Mouse (Mus musculus) hindbrain, embryonic 11.5 days (tissue): Measurements from ENCODE around the gene Ttc21b. TPM values are rescaled to one million over a fixed set of nuclear protein-coding genes. Genes with fewer than 3 reads are reported as not detected.

Source experiments
- ATAC-seq: fragments of 200-750 bp; cut with Nextera tagmentation; 2 replicates; pipeline ENCODE4 v1.8.0; 2017; ENCODE audit warnings: mild to moderate bottlenecking, moderate TSS enrichment, moderate library complexity; ENCODE audit not compliant: low FRiP score
- DNase-seq: peaks from one replicate; pipeline ENCODE4 v3.0.0-alpha.2; 2015; ENCODE audit warnings: low spot score
- H3K27ac ChIP-seq: fragments of 300-500 bp; sonication (generic); 2 replicates; pipeline ENCODE4 v1.5.1; 2014; ENCODE audit warnings: mild to moderate bottlenecking, low read depth, low read length
- H3K27me3 ChIP-seq: fragments of 300-500 bp; sonication (generic); 2 replicates; pipeline ENCODE4 v1.6.1; 2014; ENCODE audit warnings: mild to moderate bottlenecking, low read length, moderate library complexity, mixed read lengths; ENCODE audit not compliant: control insufficient read depth, insufficient read depth
- H3K36me3 ChIP-seq: fragments of 300-500 bp; sonication (generic); 2 replicates; pipeline ENCODE4 v1.6.1; 2014; ENCODE audit warnings: mild to moderate bottlenecking, low read length, moderate library complexity, mixed read lengths; ENCODE audit not compliant: control insufficient read depth, insufficient read depth
- H3K4me1 ChIP-seq: fragments of 300-500 bp; sonication (generic); replicated peaks from 2 replicates; pipeline ENCODE4 v1.6.1; 2014; ENCODE audit warnings: low read length, mixed read lengths; ENCODE audit not compliant: control insufficient read depth, insufficient read depth
- H3K4me2 ChIP-seq: fragments of 300-500 bp; sonication (generic); replicated peaks from 2 replicates; pipeline ENCODE4 v1.6.1; 2014; ENCODE audit warnings: mild to moderate bottlenecking, low read depth, low read length
- H3K4me3 ChIP-seq: fragments of 300-500 bp; sonication (generic); 2 replicates; pipeline ENCODE4 v1.5.1; 2014; ENCODE audit warnings: low read depth, low read length
- H3K9ac ChIP-seq: fragments of 300-500 bp; sonication (generic); 2 replicates; pipeline ENCODE4 v1.6.1; 2014; ENCODE audit warnings: low read depth, low read length
- H3K9me3 ChIP-seq: fragments of 300-500 bp; sonication (generic); 2 replicates; pipeline ENCODE4 v1.6.1; 2016; ENCODE audit warnings: low read length; ENCODE audit not compliant: control insufficient read depth
- WGBS: fragments of 180-500 bp; shearing (Covaris S2); extraction: QIAGEN DNeasy Blood & Tissue Kit; methylation state at CpG from one replicate; pipeline ENCODE4 v1.1.7; 2014; 5-methylcytosine and 5-hydroxymethylcytosine counted together
- polyA plus RNA-seq: library from polyadenylated mRNA; unstranded; fragments of >200 nt; fragmentation: Nextera tagmentation; extraction: Ambion mirVana; gene quantifications from 2 replicates; pipeline ENCODE4 v1.2.1, GENCODE M21; 2014

The Ttc21b gene
- 17.4 and 17.6 TPM in 2 replicates for polyA plus RNA-seq

- WGBS: under 1% methylated on average over 56 of the region's 56 CpGs
- Histone ChIP-seq H3K36me3 (no peaks in the 10 kb centered on the region), H3K9me3 (no peaks in the 10 kb centered on the region), H3K4me1 (no peaks in the 10 kb centered on the region), H3K4me3 (peak within 1 kb of the TSS; percentile 72), H3K9ac (peak within 1 kb of the TSS; percentile 73), H3K27ac (peak within 1 kb of the TSS; percentile 61), H3K4me2 (peak within 1 kb of the TSS; percentile 48), H3K27me3 (no peaks in the 10 kb centered on the region)
- DNase-seq: peak; percentile 98
- ATAC-seq: peak; percentile 99
These were observed at the start of gene Ttc21b for GRCm38 (mm10) chr2:66256220-66257131. Ttc21b (minus strand) TSS chr2:66256617.

- H3K4me2 ChIP-seq: no peak overlapping the region
- 81% methylated on average over 3 of the region's 3 CpGs for WGBS
- H3K27me3 ChIP-seq: no peaks in the 10 kb centered on the region
- no peak overlapping the region for H3K4me3 ChIP-seq
- H3K4me1 ChIP-seq: no peaks in the 10 kb centered on the region
- no peak overlapping the region for H3K27ac ChIP-seq
- ATAC-seq (no peak), DNase-seq (no peak)
- H3K9ac ChIP-seq: no peak overlapping the region
- H3K9me3 ChIP-seq: no peaks in the 10 kb centered on the region
- no peaks in the 10 kb centered on the region for H3K36me3 ChIP-seq
These were observed 16.1 kb upstream of the Ttc21b start for GRCm38 (mm10) chr2:66272551-66272950.

GRCm38 (mm10) chr2:66244013-66244412, 12.4 kb downstream of the Ttc21b start:
- no peak for DNase-seq

DNA sequence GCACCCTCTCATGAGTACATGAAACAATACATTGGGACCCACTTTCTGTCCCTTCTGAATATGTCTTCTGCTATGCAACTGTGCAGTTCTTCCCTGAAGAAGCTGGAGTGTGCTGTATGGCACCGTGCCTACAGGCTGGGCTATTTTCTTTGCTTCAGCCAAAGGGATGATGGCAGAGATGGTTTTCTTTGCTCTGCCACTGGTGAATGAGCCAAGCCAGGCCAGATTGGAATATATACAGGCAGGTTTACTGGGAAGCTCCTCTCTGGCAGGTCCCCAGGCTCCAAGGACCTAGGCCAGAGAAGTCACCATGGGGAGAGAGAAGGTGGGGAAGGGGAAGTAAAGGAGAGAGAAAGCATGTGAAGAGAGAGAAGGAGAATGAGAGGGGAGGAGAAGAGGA, 16.1 kb downstream of the Ttc21b start:
- 96% methylated on average over 1 of the region's 1 CpGs for WGBS

More at GRCm38 (mm10) chr2:66244013-66244412, 12.4 kb downstream of the Ttc21b start:
- H3K9ac ChIP-seq: no peak overlapping the region
- H3K36me3 ChIP-seq: no peaks in the 10 kb centered on the region; the same call in 1 of the 2 replicates
- no peak overlapping the region for H3K27ac ChIP-seq
- WGBS: 92% methylated on average over 1 of the region's 1 CpGs
- no peak overlapping the region for H3K4me3 ChIP-seq
- no peaks in the 10 kb centered on the region for H3K27me3 ChIP-seq
- H3K4me1 ChIP-seq: no peaks in the 10 kb centered on the region
- no peak for ATAC-seq
- H3K4me2 ChIP-seq: no peak overlapping the region
- H3K9me3 ChIP-seq: no peaks in the 10 kb centered on the region

GRCm38 (mm10) chr2:66238886-66239285, 17.5 kb downstream of the Ttc21b start:
- ATAC-seq: no peak
- Histone ChIP-seq H3K27ac (no peak overlapping the region), H3K4me3 (no peak overlapping the region), H3K36me3 (no peaks in the 10 kb centered on the region), H3K9me3 (no peaks in the 10 kb centered on the region), H3K4me1 (no peaks in the 10 kb centered on the region), H3K9ac (no peak overlapping the region), H3K4me2 (no peak overlapping the region), H3K27me3 (no peaks in the 10 kb centered on the region)
- 90% methylated on average over 5 of the region's 5 CpGs for WGBS
- no peak for DNase-seq

More for the DNA sequence above, 16.1 kb downstream of the Ttc21b start:
- Histone ChIP-seq H3K4me1 (no peaks in the 10 kb centered on the region), H3K27ac (no peak overlapping the region), H3K27me3 (no peaks in the 10 kb centered on the region), H3K4me2 (no peak overlapping the region), H3K9ac (no peak overlapping the region), H3K36me3 (no peaks in the 10 kb centered on the region), H3K9me3 (no peaks in the 10 kb centered on the region), H3K4me3 (no peak overlapping the region)
- ATAC-seq (no peak), DNase-seq (no peak)

GRCm38 (mm10) chr2:66220954-66221353, 35.5 kb downstream of the Ttc21b start:
- ATAC-seq: no peak
- no peak overlapping the region for H3K9ac ChIP-seq

DNA sequence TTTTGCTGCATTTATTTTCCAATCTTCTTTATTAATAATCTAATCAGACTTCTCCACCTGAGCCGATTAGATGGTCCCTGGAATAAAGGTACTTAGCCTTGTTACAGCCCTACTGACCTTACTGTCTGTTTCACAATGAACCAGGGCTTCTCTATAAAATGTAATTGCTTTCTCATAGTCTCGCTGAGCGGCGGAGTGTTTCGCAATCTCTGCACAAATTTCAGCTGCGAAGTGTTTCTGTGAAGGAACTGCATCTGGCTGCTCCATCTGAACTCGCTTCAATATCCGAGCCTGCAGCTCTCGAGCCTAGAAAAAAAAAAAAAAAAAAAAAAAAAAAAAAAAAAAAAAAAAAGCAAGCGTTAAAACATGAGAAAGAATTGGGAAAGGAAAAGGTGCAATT, 46.5 kb downstream of the Ttc21b start:
- Histone ChIP-seq H3K4me1 (no peaks in the 10 kb centered on the region), H3K27ac (no peak overlapping the region), H3K4me3 (no peak overlapping the region), H3K4me2 (no peak overlapping the region), H3K9me3 (no peaks in the 10 kb centered on the region), H3K27me3 (no peaks in the 10 kb centered on the region), H3K9ac (no peak overlapping the region), H3K36me3 (no peaks in the 10 kb centered on the region)
- 95% methylated on average over 10 of the region's 10 CpGs for WGBS
- DNase-seq (no peak), ATAC-seq (no peak)

More at GRCm38 (mm10) chr2:66220954-66221353, 35.5 kb downstream of the Ttc21b start:
- Histone ChIP-seq H3K27me3 (no peaks in the 10 kb centered on the region), H3K4me1 (no peaks in the 10 kb centered on the region), H3K4me2 (no peak overlapping the region), H3K36me3 (peaks cover 3% of the 10 kb centered on the region; the same call in 1 of the 2 replicates), H3K4me3 (no peak overlapping the region), H3K9me3 (no peaks in the 10 kb centered on the region), H3K27ac (no peak overlapping the region)
- DNase-seq: no peak
- WGBS: 92% methylated on average over 7 of the region's 7 CpGs

GRCm38 (mm10) chr2:66209353-66209752, 47.1 kb downstream of the Ttc21b start:
- Histone ChIP-seq H3K36me3 (no peaks in the 10 kb centered on the region), H3K9ac (no peak overlapping the region), H3K4me3 (no peak overlapping the region), H3K27me3 (no peaks in the 10 kb centered on the region), H3K27ac (no peak overlapping the region), H3K4me2 (no peak overlapping the region), H3K4me1 (no peaks in the 10 kb centered on the region), H3K9me3 (no peaks in the 10 kb centered on the region)
- WGBS: 97% methylated on average over 13 of the region's 13 CpGs
- DNase-seq (no peak), ATAC-seq (no peak)

- WGBS: 96% methylated on average over 2 of the region's 2 CpGs
- ATAC-seq (no peak), DNase-seq (no peak)
- Histone ChIP-seq H3K27me3 (no peaks in the 10 kb centered on the region), H3K9me3 (no peaks in the 10 kb centered on the region), H3K36me3 (no peaks in the 10 kb centered on the region), H3K9ac (no peak overlapping the region), H3K4me3 (no peak overlapping the region), H3K4me2 (no peak overlapping the region), H3K4me1 (no peaks in the 10 kb centered on the region), H3K27ac (no peak overlapping the region)
These were observed 49.6 kb downstream of the Ttc21b start for GRCm38 (mm10) chr2:66206796-66207195.
